Mouse (Mus musculus) regulatory T cell (primary cell): Measurements from ENCODE around the gene A930002H24Rik.
"Not testable (repeated sequence)": the region's sequence is repeated elsewhere in the genome, so short reads cannot be mapped to it uniquely, and the experiment has no call there.

Source experiments
- in situ Hi-C: fragments of 300-600 bp; cut with MboI, MseI; formaldehyde crosslinking; loops from one replicate; pipeline ENCODE4 v1.15.1; 2025; ENCODE audit warnings: high pct_unique_total_duplicates

The A930002H24Rik gene

DNA sequence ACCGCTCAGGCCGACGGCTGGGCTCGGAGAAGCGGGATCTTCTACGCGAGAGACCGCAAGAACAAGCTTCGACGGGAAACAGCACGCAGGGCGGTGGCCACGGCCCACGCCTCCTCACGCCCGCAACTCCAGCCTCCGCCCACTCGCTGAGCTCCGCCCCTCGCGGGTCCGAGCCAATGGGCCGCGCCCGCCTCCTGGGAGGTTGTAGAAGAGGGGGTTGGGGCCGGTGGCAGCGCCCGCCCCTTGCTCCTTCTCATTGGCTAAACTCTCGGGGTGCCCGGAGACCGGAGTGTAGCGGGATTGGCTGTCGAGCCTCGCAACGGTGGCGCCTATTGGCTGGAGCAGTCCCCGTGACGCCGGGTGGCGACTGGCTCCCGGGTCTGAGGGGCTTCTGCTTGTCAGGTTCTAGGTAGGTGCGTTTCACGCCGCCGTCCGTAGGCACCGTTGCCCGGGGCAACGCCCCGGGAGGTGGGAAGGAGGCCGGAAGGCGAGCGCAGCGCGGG lies at the start of gene A930002H24Rik:
Gene A930002H24Rik, minus strand, starts transcription at position 145 of the 503 bp plus-strand sequence.
- in situ Hi-C loops, result no loop called here

- in situ Hi-C loops, result no loop called here
Observed at GRCm38 (mm10) chr17:63909297-63909696, 45.7 kb upstream of the A930002H24Rik start.

DNA sequence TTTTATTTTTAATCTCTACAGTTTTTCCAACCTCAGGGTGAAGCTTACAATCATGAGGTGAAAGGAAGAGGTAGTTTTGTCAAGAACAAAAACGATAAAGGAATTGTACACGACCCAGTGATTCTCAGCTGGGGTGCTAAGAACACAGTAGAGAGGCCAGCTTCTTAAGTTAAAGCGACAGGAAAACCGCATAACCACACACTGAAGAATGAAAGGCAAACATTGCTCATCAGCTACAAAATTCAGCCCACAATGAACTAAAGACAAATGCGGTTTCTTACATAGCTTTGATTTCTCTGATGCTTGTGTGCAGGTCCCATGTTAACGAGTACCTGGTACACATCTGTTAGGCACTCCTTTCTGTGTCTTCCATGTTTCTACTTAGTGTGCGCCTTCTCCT lies 33.5 kb upstream of the A930002H24Rik start:
- in situ Hi-C loops, result no loop called here

- in situ Hi-C loops, result no loop called here
Observed at GRCm38 (mm10) chr17:63895829-63896228, 32.2 kb upstream of the A930002H24Rik start.

- in situ Hi-C loops, result no loop called here
Observed at GRCm38 (mm10) chr17:63890611-63891010, 27.0 kb upstream of the A930002H24Rik start.

DNA sequence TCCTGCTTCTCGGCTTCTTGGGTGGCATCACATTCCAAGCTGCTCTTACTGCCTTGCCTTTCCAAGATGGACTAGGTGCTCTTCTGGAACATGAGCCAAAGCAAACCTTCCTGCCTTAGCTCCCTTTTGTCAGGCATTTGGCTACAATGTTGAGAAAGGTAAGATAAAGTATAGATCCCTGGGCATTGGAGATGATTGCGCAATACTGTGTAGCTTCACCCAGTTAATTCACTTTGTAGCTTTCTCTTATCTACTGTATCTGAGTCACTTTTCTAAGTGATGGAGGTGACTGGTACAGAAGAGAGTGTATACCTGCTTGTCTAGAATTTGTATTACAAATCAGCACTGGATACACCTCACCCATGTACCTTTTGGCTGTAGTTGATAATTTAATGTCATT lies 23.4 kb upstream of the A930002H24Rik start:
- in situ Hi-C loops, result no loop called here

GRCm38 (mm10) chr17:63880009-63880408 lies 16.4 kb upstream of the A930002H24Rik start:
- in situ Hi-C loops, result loop anchor here (5.0 kb wide), 1 partner anchor 82 kb away; no protein-coding TSS in a partner anchor

GRCm38 (mm10) chr17:63878889-63879288 lies 15.3 kb upstream of the A930002H24Rik start:
- in situ Hi-C loops, result no loop called here

DNA sequence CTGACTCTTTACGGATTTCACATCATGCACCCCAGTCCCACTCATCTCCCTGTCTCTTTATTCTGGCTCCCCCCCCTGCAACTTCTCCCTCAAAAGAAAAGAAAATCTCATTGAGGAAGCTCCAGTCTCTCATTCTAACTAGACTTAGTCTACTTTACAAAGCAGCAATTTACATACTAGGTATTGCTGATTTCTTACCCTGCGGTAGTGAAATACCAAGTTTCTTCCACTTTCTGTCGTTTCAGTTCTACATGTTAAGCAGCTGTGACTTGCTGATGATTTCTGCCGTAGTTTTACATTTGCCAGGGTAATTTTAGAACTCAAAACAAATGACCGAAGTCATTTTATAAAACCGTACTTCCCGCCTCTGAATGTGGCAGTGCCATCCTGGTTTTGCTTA lies 8.2 kb upstream of the A930002H24Rik start:
- in situ Hi-C loops, result no loop called here

GRCm38 (mm10) chr17:63864171-63864571 lies 580 bp upstream of the A930002H24Rik start:
- in situ Hi-C loops, result no loop called here

DNA sequence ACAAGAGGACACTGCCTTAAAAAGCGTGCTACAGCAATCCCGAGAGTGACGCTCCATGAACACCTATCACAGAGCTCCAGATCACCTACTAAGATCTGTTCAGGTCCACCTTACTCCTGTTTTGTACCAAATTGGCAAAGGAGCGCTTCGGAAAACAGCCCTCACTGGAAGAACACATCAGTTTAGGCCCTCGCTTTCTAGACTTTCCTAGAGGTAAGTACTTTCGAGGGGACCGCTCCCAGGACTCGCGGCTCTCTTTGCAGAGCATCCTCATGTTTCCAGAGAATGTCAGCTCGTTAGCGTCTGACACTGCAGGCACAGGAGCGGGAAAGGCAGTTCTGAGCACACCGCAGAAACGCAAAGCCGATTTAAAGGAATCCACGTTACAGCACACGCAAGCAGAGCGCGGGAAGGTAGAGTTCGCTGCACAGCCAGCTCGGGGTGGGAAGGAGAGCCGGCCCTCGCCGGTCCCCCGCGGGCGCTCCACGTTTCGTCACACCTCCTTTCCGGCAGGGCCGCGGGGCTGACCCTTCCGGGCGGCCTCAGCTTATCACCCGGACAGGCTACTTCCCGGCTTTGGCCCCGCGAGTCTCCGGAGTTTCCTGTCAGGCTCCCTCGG lies 470 bp downstream of the A930002H24Rik start, which contains the start of gene Fer:
Gene Fer, plus strand, starts transcription at position 51 of the 619 bp plus-strand sequence.
- in situ Hi-C loops, result no loop called here

DNA sequence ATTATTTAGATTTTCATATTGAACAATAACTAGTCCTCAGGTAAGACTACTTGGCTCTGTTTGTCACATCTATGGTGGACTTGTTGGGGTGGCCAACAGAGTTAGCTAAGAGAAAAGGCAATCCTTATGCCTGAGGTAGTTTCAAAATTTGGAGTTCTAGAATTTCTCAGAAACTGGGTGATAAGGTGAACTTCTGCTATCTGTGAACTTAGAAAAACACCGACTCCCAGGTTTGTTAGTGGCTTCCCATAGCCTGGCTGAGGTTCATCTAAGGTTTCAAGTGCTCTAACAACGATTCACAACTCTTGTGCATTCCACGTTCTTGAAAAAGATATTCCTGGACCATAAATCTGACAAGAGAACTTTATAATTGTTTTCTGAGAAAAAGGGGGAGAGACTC lies 1.2 kb downstream of the A930002H24Rik start:
- in situ Hi-C loops, result no loop called here

DNA sequence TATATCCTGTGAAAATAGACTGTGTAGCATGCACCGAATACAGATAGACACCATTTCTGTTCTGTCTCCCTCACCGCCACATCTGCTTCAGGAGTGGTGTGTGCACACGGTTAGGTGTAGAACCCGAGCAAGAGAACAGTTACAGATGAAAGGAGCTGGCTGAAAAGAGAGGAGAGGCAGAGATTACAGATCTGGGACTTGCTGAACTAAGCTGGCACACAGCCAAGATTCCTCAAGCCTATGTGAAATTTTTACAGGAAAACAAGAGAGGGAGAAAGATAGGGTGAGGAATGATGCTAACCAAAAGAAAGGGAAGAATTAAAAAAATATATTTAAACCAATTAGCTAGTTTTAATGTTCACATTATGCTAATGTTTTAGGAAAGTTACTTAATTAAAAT lies 2.6 kb downstream of the A930002H24Rik start:
- in situ Hi-C loops, result no loop called here

- in situ Hi-C loops, result no loop called here
Observed at GRCm38 (mm10) chr17:63857023-63857544, 6.5 kb downstream of the A930002H24Rik start.

DNA sequence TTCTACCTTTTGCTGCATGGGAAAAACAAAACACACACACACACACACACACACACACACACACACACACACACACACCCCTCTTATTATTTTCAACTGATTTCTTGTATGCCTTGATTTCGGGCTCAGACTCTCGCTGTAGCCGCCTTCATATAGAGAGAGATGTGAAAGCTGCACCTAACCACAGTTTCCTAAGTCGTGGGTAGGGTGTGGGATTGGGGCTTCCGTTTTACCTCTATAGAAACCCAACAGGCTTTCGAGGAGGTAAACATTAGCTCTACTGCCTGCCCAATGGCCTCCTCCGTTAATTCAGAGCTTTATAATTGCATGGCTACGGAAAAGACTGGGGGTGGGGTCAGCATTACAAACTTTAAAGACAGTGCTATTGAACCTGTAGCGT lies 13.6 kb downstream of the A930002H24Rik start:
- in situ Hi-C loops, result no loop called here

GRCm38 (mm10) chr17:63849566-63849965 lies 14.0 kb downstream of the A930002H24Rik start:
- in situ Hi-C loops, result no loop called here

- in situ Hi-C loops, result no loop called here
Observed at GRCm38 (mm10) chr17:63849151-63849550, 14.4 kb downstream of the A930002H24Rik start.

- in situ Hi-C loops, result not testable (repeated sequence)
Observed at GRCm38 (mm10) chr17:63845766-63846165, 17.8 kb downstream of the A930002H24Rik start.

DNA sequence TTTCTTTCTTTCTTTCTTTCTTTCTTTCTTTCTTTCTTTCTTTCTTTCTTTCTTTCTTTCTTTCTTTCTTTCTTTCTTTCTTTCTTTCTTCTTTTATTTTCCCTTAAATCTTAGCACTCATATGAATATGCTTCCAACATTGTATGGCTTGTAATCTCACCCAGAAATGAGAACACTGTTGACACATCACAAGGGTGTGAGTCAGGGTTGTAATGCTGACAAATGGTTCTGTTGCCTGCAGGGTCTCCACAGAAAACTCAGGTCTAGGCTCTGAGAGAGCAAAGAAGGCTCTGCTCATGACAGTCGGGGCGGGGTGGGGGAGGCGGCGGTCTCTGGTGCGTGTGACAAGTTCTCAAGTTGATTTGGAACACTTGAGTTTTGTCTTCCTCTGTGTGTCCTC lies 18.7 kb downstream of the A930002H24Rik start:
- in situ Hi-C loops, result no loop called here

DNA sequence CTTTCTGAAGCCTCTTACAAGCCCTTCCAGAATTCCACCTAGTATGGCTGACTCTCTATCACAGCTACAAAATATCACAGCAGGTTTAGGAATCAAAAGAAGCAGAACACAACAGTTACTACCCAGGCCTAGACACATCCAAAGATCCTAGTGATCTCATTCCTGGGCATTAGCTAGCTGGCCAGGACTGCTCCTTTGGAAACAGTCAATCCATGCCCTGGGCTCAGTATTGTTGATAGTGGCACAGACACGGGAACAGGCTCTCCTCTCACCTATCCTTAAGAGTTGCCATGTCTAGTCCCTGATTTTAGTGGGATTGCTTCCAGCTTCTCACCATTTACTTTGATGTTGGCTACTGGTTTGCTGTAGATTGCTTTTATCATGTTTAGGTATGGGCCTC lies 21.4 kb downstream of the A930002H24Rik start:
- in situ Hi-C loops, result no loop called here

- in situ Hi-C loops, result no loop called here
Observed at GRCm38 (mm10) chr17:63839636-63840269, 23.8 kb downstream of the A930002H24Rik start.

GRCm38 (mm10) chr17:63838144-63838543 lies 25.4 kb downstream of the A930002H24Rik start:
- in situ Hi-C loops, result no loop called here

DNA sequence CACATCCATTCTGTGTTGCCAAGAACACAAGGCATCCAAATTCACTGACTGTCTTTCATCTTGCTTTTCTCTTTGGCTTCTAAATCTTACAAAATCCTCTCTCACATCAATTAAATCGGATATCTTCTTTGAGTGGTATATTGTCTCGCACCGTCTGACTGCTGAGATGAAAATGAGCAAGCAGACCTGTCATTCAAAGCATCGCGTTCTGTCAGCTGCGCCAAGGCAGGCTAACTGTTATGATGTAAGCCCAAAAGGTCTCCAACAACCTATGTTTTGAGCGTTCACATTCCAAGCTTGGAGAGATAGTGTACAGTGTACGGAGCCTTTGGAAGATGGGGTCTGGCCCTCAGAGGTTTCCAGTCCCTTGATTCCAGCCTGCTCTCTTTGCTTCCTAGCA lies 26.9 kb downstream of the A930002H24Rik start:
- in situ Hi-C loops, result no loop called here
